Mouse (Mus musculus): ENCODE measurements around the gene Mars. TPM values are rescaled to one million over a fixed set of nuclear protein-coding genes. Genes with fewer than 3 reads are reported as not detected.

The Mars gene
- polyA plus RNA-seq, 1 experiment: 105 TPM

DNA sequence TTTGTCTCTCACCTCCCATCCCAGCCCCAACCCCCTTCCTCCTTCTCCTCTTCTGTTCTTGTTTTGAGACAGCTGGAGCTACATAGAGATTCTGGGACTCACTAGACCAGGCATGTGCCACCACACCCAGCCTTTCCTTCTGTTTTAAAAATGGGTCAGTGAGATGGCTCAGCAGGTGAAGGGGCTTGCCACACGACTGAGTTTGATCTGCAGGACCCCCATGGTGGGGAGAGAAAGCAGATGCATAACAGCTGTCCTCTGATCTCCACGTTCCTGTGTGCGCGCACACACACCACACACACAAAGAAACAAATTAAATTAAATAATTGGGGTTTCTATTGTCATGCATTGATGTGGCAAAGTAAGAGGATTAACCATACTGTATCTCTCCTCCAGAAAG, 46.6 kb downstream of the Mars start:
- TF ChIP-seq CTCF (IDR thresholded peaks at IDR 0.05; ENCODE audit: borderline replicate concordance, insufficient read depth, low read length): no peak
- TF ChIP-seq POLR2A (IDR thresholded peaks at IDR 0.05; ENCODE audit: low read depth, low read length): no peak
- H3K4me1 ChIP-seq (ENCODE audit: control insufficient read depth, insufficient read depth, low read length): no peaks in the 10 kb centered on the region
- H3K27ac ChIP-seq (ENCODE audit: insufficient read depth, low read length): no peak overlapping the region
- H3K4me3 ChIP-seq (ENCODE audit: insufficient read depth, low read length): no peak overlapping the region

DNA sequence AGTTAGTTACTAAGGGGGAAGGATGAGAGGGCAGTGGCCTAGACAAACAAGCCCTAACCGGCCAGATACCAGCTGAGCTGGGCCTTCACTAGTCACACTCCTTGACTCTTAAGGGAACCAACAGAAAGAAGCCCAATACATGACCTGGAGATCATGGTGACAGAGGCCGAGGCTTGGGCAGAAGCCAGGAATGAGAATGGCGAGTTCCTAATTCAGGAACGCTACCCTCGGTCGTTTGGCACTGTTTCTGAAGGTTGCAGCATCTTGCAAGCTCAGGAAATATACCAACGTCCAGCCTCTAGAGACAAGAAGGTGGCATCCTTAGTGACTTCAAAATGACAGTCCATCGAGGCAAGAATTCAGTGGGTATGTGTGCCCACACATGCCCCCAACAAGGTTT, 47.2 kb downstream of the Mars start:
- Histone ChIP-seq H3K27ac (ENCODE audit: insufficient read depth, low read length) (no peak overlapping the region), H3K4me3 (ENCODE audit: insufficient read depth, low read length) (no peak overlapping the region), H3K4me1 (ENCODE audit: control insufficient read depth, insufficient read depth, low read length) (no peaks in the 10 kb centered on the region)
- no peak for TF ChIP-seq POLR2A (IDR thresholded peaks at IDR 0.05; ENCODE audit: low read depth, low read length)
- TF ChIP-seq CTCF (IDR thresholded peaks at IDR 0.05; ENCODE audit: borderline replicate concordance, insufficient read depth, low read length): no peak

DNA sequence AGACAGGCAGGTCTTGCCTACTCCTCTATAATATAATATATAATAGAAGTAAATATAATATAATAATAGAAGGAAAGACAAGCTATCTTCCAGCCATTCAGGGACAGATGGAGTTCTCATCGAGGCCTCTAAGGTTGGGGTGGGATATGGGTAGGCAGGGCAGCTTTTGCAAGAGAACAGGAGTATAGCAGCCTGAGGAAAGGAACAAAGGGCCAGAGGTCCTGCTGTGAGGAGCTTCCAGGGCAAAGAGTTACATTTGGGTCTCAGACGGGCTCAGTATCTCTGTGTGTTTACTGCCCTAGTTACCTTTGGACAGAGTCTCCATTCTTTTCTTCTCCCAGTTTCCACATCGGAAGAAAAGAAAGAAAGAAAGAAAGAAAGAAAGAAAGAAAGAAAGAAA, 48.0 kb downstream of the Mars start:
- TF ChIP-seq POLR2A (IDR thresholded peaks at IDR 0.05; ENCODE audit: low read depth, low read length) (no peak), CTCF (IDR thresholded peaks at IDR 0.05; ENCODE audit: borderline replicate concordance, insufficient read depth, low read length) (no peak)
- H3K27ac ChIP-seq (ENCODE audit: insufficient read depth, low read length): no peak overlapping the region
- H3K4me3 ChIP-seq (ENCODE audit: insufficient read depth, low read length): no peak overlapping the region
- H3K4me1 ChIP-seq (ENCODE audit: control insufficient read depth, insufficient read depth, low read length): no peaks in the 10 kb centered on the region

DNA sequence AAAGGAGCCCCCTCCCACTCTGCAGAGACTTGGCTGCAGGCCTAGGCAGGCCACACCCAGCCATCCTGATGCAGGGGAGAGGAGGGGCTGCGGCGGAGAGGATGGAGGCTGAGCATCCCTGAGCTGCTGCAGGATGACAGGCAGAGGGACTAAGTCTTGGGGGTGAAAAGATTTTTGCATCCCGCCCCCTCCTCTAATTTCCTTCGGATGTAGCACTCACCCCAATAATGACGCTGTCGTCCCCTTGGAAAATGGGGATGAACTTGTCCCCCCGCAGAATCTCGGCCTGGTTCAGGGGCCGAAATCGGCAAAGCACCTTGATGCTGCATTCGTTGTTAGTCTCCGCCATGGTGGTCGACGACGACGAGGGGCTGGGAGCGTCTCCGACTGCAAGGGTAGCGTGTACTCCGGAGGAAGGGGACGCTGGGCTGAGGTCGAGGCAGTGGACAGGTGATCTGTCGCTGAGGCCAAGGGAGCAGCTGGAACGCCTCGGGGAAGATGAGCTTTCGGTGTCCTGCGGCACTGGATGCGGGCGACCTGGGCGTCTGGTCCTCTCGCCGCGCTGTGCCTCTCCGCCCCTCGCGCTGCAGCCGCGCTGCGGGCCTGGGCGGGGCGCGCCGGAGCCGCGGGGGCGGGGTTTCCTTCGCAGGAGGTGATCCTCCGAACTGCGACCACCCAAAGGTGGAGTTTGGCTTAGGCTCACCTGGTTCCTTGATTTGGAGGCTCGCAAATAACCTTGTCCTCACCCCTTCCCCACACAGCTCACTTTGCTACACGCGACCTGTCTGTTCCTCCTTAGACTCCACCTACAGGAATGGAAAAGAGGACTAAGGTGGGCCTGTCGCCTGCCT, 48.8 kb downstream of the Mars start, which contains the start of gene Kif5a:
TSS of gene Kif5a (minus strand) at position 801 of the 851 bp plus-strand sequence.
- no peak within 1 kb of the TSS for H3K27ac ChIP-seq (ENCODE audit: insufficient read depth, low read length)
- no peaks in the 10 kb centered on the region for H3K4me1 ChIP-seq (ENCODE audit: control insufficient read depth, insufficient read depth, low read length)
- no peak for TF ChIP-seq POLR2A (IDR thresholded peaks at IDR 0.05; ENCODE audit: low read depth, low read length)
- H3K4me3 ChIP-seq (ENCODE audit: insufficient read depth, low read length): peak within 1 kb of the TSS; percentile 49

DNA sequence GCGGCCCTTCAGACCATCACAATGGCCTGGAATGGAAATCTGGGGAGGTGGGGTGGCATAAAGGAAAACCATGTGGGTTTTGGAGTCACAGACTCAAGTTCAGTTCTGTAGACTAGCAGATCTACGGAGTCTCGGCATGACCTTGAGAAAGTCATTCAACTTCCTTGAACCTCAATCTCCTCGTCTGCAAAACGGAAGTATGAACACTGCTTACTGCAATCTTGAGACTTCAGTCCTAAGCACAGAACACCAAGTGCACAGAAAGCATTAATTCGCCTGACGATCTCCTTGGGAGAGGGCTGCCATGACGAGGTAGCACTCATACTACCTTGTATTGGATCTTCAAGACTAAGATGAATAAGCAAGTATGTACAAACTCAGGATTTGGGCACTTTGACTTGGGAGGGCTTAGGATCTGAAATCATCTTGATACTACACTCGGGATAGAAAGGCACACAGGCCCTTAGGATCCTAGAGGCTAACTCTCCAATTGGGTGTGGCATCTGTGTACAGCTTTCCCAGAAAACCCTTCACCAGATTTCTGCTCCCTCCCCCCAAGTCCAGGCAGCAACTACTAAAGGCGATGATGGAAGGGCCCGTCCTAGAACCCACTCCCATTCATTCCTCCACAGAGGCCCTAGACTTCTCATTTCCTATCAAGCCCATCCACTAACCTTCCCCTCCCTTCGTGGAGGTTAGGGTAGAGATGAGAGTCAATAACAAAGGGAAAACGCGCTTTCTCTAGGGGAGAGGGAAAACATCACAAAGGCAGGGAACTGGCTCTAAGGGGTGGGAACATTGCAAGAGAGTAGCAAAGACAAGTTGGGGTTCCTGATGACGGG, 49.7 kb downstream of the Mars start:
- H3K4me3 ChIP-seq (ENCODE audit: insufficient read depth, low read length): no peak overlapping the region
- H3K27ac ChIP-seq (ENCODE audit: insufficient read depth, low read length): no peak overlapping the region
- no peak for TF ChIP-seq POLR2A (IDR thresholded peaks at IDR 0.05; ENCODE audit: low read depth, low read length)
- no peak for TF ChIP-seq CTCF (IDR thresholded peaks at IDR 0.05; ENCODE audit: borderline replicate concordance, insufficient read depth, low read length)
- H3K4me1 ChIP-seq (ENCODE audit: control insufficient read depth, insufficient read depth, low read length): no peaks in the 10 kb centered on the region

DNA sequence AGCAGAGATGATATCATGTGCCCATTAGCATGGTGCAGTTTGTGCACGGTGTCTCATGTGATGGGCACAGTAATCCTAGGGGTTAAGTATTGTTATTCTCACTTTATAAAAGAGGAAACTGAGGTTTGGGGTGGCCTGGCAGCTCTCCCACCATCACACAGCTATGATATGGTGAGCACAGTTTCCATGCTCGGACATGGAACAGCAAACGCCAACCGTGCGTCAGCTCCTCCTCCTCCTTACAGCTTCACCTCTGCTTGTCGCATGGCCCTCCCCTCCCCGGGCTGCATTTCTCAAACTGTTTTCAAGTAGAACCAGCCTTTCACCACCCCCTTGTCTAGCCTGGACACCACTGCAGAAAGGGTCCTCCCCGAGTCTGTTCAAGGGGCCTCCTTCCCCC, 53.1 kb downstream of the Mars start:
- Histone ChIP-seq H3K4me3 (ENCODE audit: insufficient read depth, low read length) (no peak overlapping the region), H3K4me1 (ENCODE audit: control insufficient read depth, insufficient read depth, low read length) (no peaks in the 10 kb centered on the region), H3K27ac (ENCODE audit: insufficient read depth, low read length) (no peak overlapping the region)
- TF ChIP-seq POLR2A (IDR thresholded peaks at IDR 0.05; ENCODE audit: low read depth, low read length) (no peak), CTCF (IDR thresholded peaks at IDR 0.05; ENCODE audit: borderline replicate concordance, insufficient read depth, low read length) (no peak)

DNA sequence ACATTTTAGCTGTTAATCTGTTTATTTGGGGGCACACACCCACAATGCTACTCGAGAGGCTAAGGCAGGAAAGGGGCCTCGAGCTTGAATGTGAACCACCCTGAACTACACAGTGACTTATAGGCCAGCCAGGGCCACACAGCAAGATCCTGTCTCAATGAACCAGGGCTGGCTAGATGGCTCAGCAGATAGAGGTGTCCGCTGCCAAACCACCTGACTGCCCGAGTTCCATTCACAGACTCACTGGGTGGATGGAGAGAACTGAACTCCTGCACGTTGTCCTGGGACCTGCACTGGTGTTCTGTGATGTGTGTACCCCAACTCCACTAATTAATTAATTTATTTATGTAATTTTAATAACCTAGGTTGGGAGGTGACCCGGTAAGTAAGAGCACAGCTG, 53.8 kb downstream of the Mars start:
- TF ChIP-seq POLR2A (IDR thresholded peaks at IDR 0.05; ENCODE audit: low read depth, low read length): no peak
- no peak for TF ChIP-seq CTCF (IDR thresholded peaks at IDR 0.05; ENCODE audit: borderline replicate concordance, insufficient read depth, low read length)

DNA sequence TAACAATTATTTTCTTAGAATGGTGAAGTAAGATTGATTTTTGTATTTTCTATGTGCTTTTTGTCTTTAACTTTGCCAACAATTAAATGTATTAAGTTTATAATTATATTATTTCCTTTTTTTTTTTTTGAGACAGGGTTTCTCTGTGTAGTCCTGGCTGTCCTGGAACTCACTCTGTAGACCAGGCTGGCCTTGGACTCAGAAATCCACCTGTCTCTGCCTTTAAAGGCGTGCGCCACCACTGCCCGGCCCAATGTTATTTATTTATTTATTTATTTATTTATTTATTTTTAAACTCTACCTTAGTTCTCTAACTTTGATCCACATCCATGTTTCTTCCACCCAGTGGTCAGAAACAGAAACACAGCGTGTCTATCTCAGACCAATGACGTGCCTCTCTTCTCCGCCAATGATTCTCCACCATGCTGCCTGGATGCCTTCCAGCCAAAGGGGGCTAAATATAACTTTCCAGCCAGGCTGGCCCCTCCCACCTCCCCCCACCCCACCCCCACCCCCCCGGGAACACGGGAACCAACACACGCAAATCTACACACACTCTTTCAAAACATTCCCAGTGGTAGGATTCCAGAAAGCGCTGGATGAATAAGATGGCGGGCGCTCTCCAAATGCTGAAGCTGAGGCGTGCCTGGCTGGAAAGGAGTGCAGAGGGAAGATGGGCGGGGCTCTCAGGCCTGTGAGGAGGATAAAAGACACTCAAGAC, 55.8 kb downstream of the Mars start:
- Histone ChIP-seq H3K27ac (ENCODE audit: insufficient read depth, low read length) (no peak overlapping the region), H3K4me1 (ENCODE audit: control insufficient read depth, insufficient read depth, low read length) (no peaks in the 10 kb centered on the region), H3K4me3 (ENCODE audit: insufficient read depth, low read length) (no peak overlapping the region)
- no peak for TF ChIP-seq POLR2A (IDR thresholded peaks at IDR 0.05; ENCODE audit: low read depth, low read length)
- TF ChIP-seq CTCF (IDR thresholded peaks at IDR 0.05; ENCODE audit: borderline replicate concordance, insufficient read depth, low read length): no peak

More for the DNA sequence above, 53.8 kb downstream of the Mars start:
- Histone ChIP-seq H3K4me3 (ENCODE audit: insufficient read depth, low read length) (no peak overlapping the region), H3K4me1 (ENCODE audit: control insufficient read depth, insufficient read depth, low read length) (no peaks in the 10 kb centered on the region), H3K27ac (ENCODE audit: insufficient read depth, low read length) (no peak overlapping the region)

DNA sequence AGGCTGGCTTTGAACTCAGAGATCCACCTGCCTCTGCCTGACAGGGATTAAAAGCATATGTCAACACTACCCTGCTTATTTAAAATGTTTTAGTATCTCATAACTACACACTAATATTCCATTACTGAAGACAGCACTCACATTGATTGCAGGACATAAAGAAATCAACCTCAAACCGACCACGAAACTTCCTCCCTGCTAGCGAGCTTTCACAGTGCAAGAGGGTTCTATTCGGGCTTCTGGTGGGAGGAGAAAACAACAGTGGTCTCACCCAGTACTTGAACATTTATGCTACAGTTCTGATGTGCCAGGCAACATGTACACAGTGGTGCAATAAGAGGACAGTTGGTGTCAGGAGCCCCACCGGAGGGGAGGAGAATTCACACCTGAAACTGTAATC, 60.8 kb downstream of the Mars start:
- H3K4me1 ChIP-seq (ENCODE audit: control insufficient read depth, insufficient read depth, low read length): no peaks in the 10 kb centered on the region
- TF ChIP-seq CTCF (IDR thresholded peaks at IDR 0.05; ENCODE audit: borderline replicate concordance, insufficient read depth, low read length) (no peak), POLR2A (IDR thresholded peaks at IDR 0.05; ENCODE audit: low read depth, low read length) (no peak)

More for the DNA sequence above, 60.8 kb downstream of the Mars start:
- Histone ChIP-seq H3K27ac (ENCODE audit: insufficient read depth, low read length) (no peak overlapping the region), H3K4me3 (ENCODE audit: insufficient read depth, low read length) (no peak overlapping the region)

Other genes starting within 250 kb of the Mars start
- gene Cdk4, start 248.3 kb downstream of the Mars start, polyA plus RNA-seq (2011; ENCODE audit: insufficient read length, low read depth, missing spikeins): 596 and 724 TPM in 2 replicates
- gene Tspan31, start 241.5 kb downstream of the Mars start, polyA plus RNA-seq (2011; ENCODE audit: insufficient read length, low read depth, missing spikeins): 118 and 143 TPM in 2 replicates
- 0.08 and 0.21 TPM in 2 replicates for gene Agap2, start 236.5 kb downstream of the Mars start, polyA plus RNA-seq (2011; ENCODE audit: insufficient read length, low read depth, missing spikeins)
- gene Os9, start 190.7 kb downstream of the Mars start, polyA plus RNA-seq (2011; ENCODE audit: insufficient read length, low read depth, missing spikeins): 84.1 and 87.6 TPM in 2 replicates
- gene B4galnt1, start 146.6 kb downstream of the Mars start, polyA plus RNA-seq (2011; ENCODE audit: insufficient read length, low read depth, missing spikeins): 28.3 and 39.3 TPM in 2 replicates
- gene Slc26a10, start 131.1 kb downstream of the Mars start, polyA plus RNA-seq (2011; ENCODE audit: insufficient read length, low read depth, missing spikeins): 2.2 and 2.8 TPM in 2 replicates
- 187 TPM in 2 replicates for gene Arhgef25, start 121.7 kb downstream of the Mars start, polyA plus RNA-seq (2011; ENCODE audit: insufficient read length, low read depth, missing spikeins)
- gene Dtx3, start 116.1 kb downstream of the Mars start, polyA plus RNA-seq (2011; ENCODE audit: insufficient read length, low read depth, missing spikeins): 62.3 and 82.0 TPM in 2 replicates
- 24.3 and 25.2 TPM in 2 replicates for gene Pip4k2c, start 100.2 kb downstream of the Mars start, polyA plus RNA-seq (2011; ENCODE audit: insufficient read length, low read depth, missing spikeins)
- gene Kif5a, start 48.4 kb downstream of the Mars start, polyA plus RNA-seq (2011; ENCODE audit: insufficient read length, low read depth, missing spikeins): 0.80 and 1.6 TPM in 2 replicates
- gene Dctn2, start 45.4 kb downstream of the Mars start, polyA plus RNA-seq (2011; ENCODE audit: insufficient read length, low read depth, missing spikeins): 149 and 162 TPM in 2 replicates
- gene Mbd6, start 22.8 kb downstream of the Mars start, polyA plus RNA-seq (2011; ENCODE audit: insufficient read length, low read depth, missing spikeins): 26.4 and 27.2 TPM in 2 replicates
- gene Arhgap9, start 10.2 kb upstream of the Mars start, polyA plus RNA-seq (2011; ENCODE audit: insufficient read length, low read depth, missing spikeins): 0.18 TPM in 1 of 2 replicates, not detected in the other
- gene Gli1, start 30.2 kb upstream of the Mars start, polyA plus RNA-seq (2011; ENCODE audit: insufficient read length, low read depth, missing spikeins): 0.43 and 0.84 TPM in 2 replicates
- gene Inhbe, start 42.6 kb upstream of the Mars start, polyA plus RNA-seq (2011; ENCODE audit: insufficient read length, low read depth, missing spikeins): not detected in 2 replicates
- gene Inhbc, start 58.6 kb upstream of the Mars start, polyA plus RNA-seq (2011; ENCODE audit: insufficient read length, low read depth, missing spikeins): not detected in 2 replicates
- 99.2 and 118 TPM in 2 replicates for gene R3hdm2, start 68.5 kb upstream of the Mars start, polyA plus RNA-seq (2011; ENCODE audit: insufficient read length, low read depth, missing spikeins)
- gene Stac3, start 189.9 kb upstream of the Mars start, polyA plus RNA-seq (2011; ENCODE audit: insufficient read length, low read depth, missing spikeins): 3.9 TPM in 2 replicates
- gene Ndufa4l2, start 203.2 kb upstream of the Mars start, polyA plus RNA-seq (2011; ENCODE audit: insufficient read length, low read depth, missing spikeins): 1.4 and 3.4 TPM in 2 replicates
- gene Shmt2, start 210.7 kb upstream of the Mars start, polyA plus RNA-seq (2011; ENCODE audit: insufficient read length, low read depth, missing spikeins): 147 and 169 TPM in 2 replicates
- gene Nxph4, start 222.8 kb upstream of the Mars start, polyA plus RNA-seq (2011; ENCODE audit: insufficient read length, low read depth, missing spikeins): 1.1 and 1.8 TPM in 2 replicates